Mouse (Mus musculus) gastrocnemius, postnatal 4 days (tissue): ENCODE data around the gene Tmem211. TPM values are rescaled to one million over a fixed set of nuclear protein-coding genes. Genes with fewer than 3 reads are reported as not detected.
A peak's percentile ranks its signal among the peaks of the same experiment; 100 is the strongest.

Source experiments
- DNase-seq, 2 experiments: peaks; one replicate each; pipeline ENCODE4 v3.0.0; 2021 to 2022; ENCODE audit warnings: low spot score in 2 of 2, mixed read lengths in 2 of 2
- total RNA-seq, 2 experiments: library from RNA; stranded (reverse); gene quantifications; 2 replicates each; pipeline ENCODE4 v1.2.3; 2021

The Tmem211 gene
- total RNA-seq, 2 experiments from 2014 or later, result not detected

- no peak for DNase-seq
Measured at GRCm38 (mm10) chr5:113212156-113212835, 14.4 kb upstream of the Tmem211 start.

GRCm38 (mm10) chr5:113214041-113214440 lies 12.7 kb upstream of the Tmem211 start:
- DNase-seq, result no peak

GRCm38 (mm10) chr5:113214455-113214854 lies 12.3 kb upstream of the Tmem211 start:
- no peak for DNase-seq

GRCm38 (mm10) chr5:113215610-113216011 lies 11.1 kb upstream of the Tmem211 start:
- DNase-seq, result no peak

GRCm38 (mm10) chr5:113216328-113216960 lies 10.3 kb upstream of the Tmem211 start:
- no peak for DNase-seq

- no peak for DNase-seq
Measured at GRCm38 (mm10) chr5:113217076-113217475, 9.6 kb upstream of the Tmem211 start.

- DNase-seq, result no peak
Measured at GRCm38 (mm10) chr5:113218617-113219235, 8.0 kb upstream of the Tmem211 start.

- DNase-seq, result no peak
Measured at GRCm38 (mm10) chr5:113219450-113219849, 7.3 kb upstream of the Tmem211 start.

- no peak for DNase-seq
Measured at GRCm38 (mm10) chr5:113219876-113220275, 6.8 kb upstream of the Tmem211 start.

GRCm38 (mm10) chr5:113220383-113221146 lies 6.1 kb upstream of the Tmem211 start:
- no peak for DNase-seq

GRCm38 (mm10) chr5:113221147-113221865 lies 5.4 kb upstream of the Tmem211 start, which contains the start of gene 2900026A02Rik:
TSS of gene 2900026A02Rik (minus strand) at chr5:113221236.
- DNase-seq, result peak; percentile 81 to 84

- no peak for DNase-seq
Measured at GRCm38 (mm10) chr5:113223888-113224287, 2.8 kb upstream of the Tmem211 start.

GRCm38 (mm10) chr5:113225271-113225670 lies 1.4 kb upstream of the Tmem211 start:
- no peak for DNase-seq

- DNase-seq, result no peak
Measured at GRCm38 (mm10) chr5:113225686-113226435, 848 bp upstream of the Tmem211 start.

- no peak for DNase-seq
Measured at GRCm38 (mm10) chr5:113230196-113230595, 3.5 kb downstream of the Tmem211 start.

GRCm38 (mm10) chr5:113249263-113249930 lies 22.7 kb downstream of the Tmem211 start:
- DNase-seq, result no peak

- DNase-seq, result no peak
Measured at GRCm38 (mm10) chr5:113250806-113251205, 24.1 kb downstream of the Tmem211 start.

- no peak for DNase-seq
Measured at GRCm38 (mm10) chr5:113265637-113266036, 38.9 kb downstream of the Tmem211 start.

- DNase-seq, result no peak
Measured at GRCm38 (mm10) chr5:113268246-113268645, 41.5 kb downstream of the Tmem211 start.

GRCm38 (mm10) chr5:113270043-113270442 lies 43.3 kb downstream of the Tmem211 start:
- DNase-seq, result no peak
